Mouse (Mus musculus) urinary bladder, postnatal 10 days (tissue): ENCODE measurements around the gene Tmem235.
"Not testable (repeated sequence)": the region's sequence is repeated elsewhere in the genome, so short reads cannot be mapped to it uniquely, and the experiment has no call there.

Experiments
- DNase-seq: peaks from one replicate; pipeline ENCODE4 v3.0.0; 2022; ENCODE audit warnings: low spot score

The Tmem235 gene

DNA sequence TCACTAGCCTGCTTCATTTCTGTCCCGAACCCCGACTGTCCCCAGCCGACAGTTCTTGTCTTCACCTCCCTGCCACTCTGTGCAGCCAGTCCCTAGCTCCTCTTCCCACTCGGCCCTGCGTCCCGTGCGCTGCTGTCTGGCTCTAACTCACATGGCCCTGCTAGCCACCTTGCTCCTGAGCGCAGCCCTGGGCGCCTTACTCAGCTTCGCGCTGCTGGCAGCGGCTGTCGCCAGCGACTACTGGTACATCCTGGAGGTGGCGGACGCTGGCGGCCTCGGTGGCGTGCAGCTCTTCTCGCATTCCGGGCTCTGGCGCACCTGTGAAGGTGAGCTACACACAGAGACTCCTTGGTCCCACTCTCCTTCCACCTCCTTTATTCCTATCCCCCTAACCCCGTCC, at the start of gene Tmem235:
Tmem235 (plus strand) TSS at position 152 of the 400 bp plus-strand sequence.
- no peak for DNase-seq

- no peak for DNase-seq
Observed at GRCm38 (mm10) chr11:117813867-117814266, 46.7 kb upstream of the Tmem235 start.

DNA sequence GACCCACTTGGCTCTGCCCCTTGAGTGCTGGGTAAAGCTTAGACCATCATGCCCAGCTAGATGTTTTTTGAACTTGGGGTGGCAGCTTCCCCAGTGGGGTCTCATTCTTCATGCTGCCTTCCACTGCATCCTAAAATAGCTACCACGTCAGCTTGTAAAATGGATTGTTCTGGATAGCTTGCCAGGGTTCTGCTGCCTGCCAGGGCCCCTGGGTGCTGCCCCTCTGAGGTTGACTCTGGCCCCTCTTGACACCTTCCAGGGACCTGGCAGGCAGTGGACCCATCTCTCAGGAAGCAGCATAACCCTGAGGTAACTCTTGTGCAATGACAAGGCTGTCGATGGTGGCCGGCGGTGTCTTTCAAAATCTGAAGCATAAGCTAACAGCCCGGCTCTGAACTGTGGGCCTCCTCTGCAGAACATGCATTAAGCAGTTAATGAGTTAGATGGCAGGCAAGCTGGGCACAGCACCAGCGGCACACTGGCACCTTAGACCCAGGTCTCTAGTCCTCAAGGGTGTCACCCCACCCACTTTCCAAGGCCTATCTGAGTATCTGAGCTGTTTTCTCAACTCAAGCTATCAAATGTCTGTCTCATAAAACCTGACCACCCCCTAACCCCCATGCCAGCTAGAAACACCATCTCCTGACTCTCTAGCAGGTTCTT, 45.7 kb upstream of the Tmem235 start:
- DNase-seq, result no peak

DNA sequence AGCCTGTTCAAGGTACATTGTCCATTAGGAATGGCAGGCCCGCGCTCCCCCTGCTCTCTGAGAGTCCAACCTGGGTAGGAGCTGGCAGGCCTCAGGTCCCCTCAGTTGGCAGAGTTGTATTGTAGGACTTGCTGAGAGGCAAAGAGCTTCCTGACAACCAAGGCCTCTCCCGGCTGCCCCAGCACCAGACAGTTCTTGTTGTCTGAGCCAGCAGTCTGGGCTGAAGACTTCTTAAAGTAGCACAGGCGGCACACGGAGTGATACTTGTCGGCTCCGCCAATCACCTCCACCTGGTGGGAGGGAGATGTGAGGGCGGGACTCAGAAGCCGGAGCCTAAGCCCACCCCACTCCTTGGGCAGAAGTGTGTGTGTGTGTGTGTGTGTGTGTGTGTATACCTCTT, 44.7 kb upstream of the Tmem235 start:
- not testable (repeated sequence) for DNase-seq

DNA sequence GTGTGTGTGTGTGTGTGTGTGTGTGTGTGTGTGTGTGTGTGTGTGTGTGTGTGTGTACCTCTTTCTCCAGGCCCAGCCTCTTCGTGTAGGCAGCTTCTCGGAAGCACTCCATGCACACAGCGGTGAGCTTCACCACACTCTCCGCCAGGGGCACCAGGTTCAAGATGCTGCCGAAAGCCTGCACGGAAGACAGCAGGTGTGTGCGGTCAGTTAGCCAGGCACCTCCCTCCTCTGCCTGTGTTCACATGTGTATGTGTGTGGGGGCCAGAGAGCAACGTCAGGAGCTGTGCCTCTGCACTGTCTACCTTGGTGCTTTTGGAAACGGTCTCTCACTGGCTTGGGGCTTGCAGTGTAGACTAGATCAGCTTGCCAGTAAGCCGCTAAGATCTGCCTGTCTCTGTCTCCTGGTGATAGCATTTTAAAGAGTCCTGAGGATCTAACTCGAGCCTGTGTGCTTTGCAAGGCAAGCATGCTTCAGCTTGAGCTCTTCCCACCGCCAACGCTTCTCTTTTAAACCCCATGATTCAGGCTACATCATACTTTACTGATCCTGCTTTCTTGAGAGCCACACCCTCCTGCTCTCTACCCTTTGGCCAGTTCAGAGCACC, 44.1 kb upstream of the Tmem235 start:
- no peak for DNase-seq

GRCm38 (mm10) chr11:117819095-117819494, 41.5 kb upstream of the Tmem235 start:
- DNase-seq, result no peak

GRCm38 (mm10) chr11:117820173-117820572, 40.4 kb upstream of the Tmem235 start:
- no peak for DNase-seq

DNA sequence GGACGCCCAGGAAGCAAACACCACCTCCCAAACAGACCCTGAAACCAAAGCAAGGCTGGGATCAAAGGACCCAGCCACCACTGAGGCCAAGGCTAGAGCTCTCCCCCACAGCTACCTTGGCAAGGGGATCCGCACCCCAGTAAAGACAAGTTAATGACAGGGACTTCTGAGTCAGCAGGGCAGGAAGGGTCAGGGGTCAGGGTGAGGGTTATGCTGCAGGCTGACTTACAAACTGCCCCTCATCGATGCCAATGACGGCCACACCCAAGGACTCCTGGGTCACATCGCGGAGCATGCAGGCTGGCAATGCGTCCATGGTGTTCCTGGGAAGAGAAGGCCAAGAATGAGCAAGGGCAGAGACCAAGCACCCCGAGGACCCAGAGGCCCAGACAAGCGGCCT, 38.7 kb upstream of the Tmem235 start:
- no peak for DNase-seq

- no peak for DNase-seq
Observed at GRCm38 (mm10) chr11:117822728-117823241, 37.8 kb upstream of the Tmem235 start.

GRCm38 (mm10) chr11:117823411-117823810, 37.1 kb upstream of the Tmem235 start:
- DNase-seq, result no peak

- no peak for DNase-seq
Observed at GRCm38 (mm10) chr11:117824060-117824969, 36.2 kb upstream of the Tmem235 start.

GRCm38 (mm10) chr11:117825333-117826101, 35.0 kb upstream of the Tmem235 start, which contains the start of the genes Afmid and Tk1:
Gene Afmid, plus strand, starts transcription at chr11:117825924.
Gene Tk1, minus strand, starts transcription at chr11:117826092.
- no peak for DNase-seq

GRCm38 (mm10) chr11:117826164-117826563, 34.4 kb upstream of the Tmem235 start:
- DNase-seq, result no peak

DNA sequence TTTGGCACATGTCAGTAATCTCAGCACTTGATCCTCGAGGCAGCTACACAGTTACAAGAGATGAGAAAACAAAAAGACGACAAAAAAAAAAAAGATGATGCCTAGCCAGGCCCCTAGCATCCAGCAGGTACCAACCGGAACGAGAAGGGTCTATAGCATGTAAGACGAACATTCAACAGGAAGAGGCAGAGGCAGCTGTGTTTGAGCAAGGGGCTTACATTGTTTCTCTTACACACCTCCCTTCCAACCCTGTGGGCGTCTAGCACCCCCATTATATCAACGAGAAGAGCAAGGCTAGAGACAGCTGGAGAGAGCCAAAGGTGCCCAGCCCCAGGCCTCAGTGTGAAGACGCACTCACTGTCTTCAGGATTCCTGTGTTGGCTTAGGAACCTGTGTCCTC, 33.6 kb upstream of the Tmem235 start:
- DNase-seq, result no peak

GRCm38 (mm10) chr11:117827386-117827785, 33.2 kb upstream of the Tmem235 start:
- DNase-seq, result no peak

DNA sequence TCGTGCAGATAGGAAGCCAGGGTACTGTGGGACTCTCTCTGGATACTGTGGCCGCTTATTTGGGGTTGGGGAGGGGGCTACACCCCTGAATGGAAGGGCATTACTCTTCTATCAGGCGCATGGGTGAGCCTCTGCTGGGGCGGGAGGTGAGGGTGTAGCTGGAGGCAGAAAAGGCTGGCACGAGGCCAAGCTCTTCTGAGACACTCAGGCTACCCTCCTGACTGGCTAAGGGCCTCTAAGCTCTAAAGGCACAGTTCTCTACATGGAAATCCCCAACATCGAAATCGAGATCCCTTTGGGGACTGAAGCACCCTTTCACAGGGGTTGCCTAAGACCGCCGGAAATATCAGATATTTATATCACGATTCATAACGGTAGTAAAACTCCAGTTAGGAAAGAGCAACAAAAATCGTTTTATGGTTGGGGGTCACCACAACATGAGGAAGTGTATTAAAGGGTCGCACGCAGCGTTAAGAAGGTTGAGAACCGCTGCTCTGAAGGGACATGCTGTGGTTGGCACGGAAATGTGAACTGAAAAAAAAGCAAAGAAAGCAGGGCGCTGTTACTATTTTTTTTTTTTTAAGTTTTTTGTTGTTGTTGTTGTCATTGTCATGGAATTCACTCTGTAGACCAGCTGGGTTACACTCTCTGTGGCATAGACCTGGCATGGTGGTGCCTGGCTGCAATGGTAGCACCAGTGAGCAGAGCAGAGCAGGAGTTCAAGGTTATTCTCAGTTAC, 32.2 kb upstream of the Tmem235 start:
- DNase-seq, result no peak

DNA sequence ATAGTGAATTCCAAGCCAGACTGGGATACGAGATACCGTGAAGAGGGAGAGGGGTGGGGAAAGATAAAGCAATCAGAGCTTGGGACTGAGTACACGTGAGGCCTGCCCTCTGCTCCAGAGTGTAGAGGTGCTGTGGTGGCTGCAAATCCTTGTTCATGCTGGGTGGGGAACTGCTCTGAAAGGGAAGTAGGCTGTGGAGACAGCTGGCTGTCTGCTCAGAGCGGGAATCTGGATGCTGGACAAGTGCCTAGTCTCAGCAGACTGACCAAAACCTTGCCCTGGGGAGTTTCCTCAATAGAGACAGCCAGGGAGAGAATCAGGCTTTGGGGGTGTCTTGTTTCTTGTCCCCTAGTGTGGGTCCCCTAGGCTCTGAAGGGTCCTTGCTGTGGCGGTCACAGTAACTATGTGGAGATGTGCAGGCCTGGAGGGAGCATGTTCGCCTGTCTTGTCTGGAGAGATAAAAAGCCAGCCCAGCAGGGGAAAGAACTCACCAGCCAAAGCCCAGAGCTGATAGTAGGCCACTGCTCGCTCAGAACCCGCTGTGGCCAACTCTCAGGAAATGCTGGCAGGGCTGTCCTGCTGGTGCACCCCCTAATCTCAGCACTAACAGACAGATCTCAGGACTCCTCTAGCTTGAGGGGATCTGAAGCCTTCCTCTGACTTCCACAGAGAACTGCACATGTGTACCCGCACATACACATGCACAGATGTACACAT, 31.5 kb upstream of the Tmem235 start:
- no peak for DNase-seq

DNA sequence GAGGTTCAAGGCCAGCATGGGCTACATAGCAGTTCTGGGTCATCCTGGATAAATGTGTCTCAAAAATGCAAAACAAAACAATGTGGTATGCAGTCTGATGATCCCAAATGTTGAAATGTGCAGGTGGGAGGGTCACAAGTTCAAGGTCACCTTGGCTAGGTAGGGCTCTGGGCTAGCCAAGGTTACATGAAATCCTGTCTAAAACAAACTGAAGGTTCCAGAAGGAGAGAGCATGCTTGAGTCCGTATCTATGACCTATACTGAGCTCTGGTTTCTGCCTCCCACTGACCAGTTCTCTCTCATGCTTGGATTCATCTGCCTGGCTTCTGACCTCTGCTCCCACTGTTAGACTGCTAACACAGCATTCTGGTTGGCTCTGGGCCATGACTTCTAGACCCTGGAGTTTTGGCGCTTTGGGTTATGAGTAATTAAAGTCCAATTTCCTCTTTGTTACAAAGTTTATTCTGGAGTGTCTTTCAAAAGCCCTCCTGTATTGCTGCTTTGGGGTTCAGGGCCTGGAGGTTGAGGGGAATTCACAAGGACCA, 30.8 kb upstream of the Tmem235 start:
- no peak for DNase-seq

DNA sequence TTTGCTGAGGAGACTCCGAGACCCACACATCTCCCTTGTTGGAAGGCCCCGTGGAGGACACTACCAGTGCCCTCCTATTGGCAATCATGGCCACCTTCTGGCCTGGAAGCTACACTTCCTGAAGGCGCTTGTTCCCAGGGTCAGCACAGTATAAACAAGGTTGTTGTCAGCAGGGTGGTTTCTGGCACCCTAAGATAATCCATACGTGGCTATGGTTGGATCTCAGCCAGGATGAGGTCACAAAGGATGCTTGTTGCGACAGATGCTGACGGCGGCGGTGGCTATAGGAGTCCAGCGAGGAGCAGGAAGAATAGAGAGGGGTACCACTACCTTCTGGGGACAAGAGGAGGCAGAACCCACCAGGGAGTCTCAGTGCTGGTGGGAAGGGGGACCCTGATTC, 30.2 kb upstream of the Tmem235 start:
- no peak for DNase-seq
